Mouse (Mus musculus) kidney, adult 2 months (tissue): ENCODE measurements at regions not wholly inside any gene's neighbourhood (a gene's known extent, or its start where the extent isn't known, plus 50 kb on each side); places are given as distances from the start of the nearest gene placed in this dataset.

ENCODE experiments used
- CTCF ChIP-seq: fragments of 200-500 bp; conservative IDR thresholded peaks from 2 replicates; pipeline ENCODE4 v1.5.1; 2011; ENCODE audit warnings: low read depth, mild to moderate bottlenecking, control low read depth, low read length, moderate library complexity, mixed read lengths; ENCODE audit not compliant: insufficient read depth, insufficient read length
- POLR2A ChIP-seq: fragments of 200-500 bp; IDR thresholded peaks from one replicate; pipeline ENCODE4 v1.6.1; 2011; ENCODE audit warnings: low read depth, low read length, control low read depth

GRCm38 (mm10) chr3:105141170-105141971 lies 74.7 kb downstream of the 4930564D02Rik start:
- no peak for TF ChIP-seq POLR2A
- TF ChIP-seq CTCF = no peak
